Mouse (Mus musculus) ovary, postnatal 10 days (tissue): ENCODE results near the gene Gm27027.
A peak's percentile ranks its signal among the peaks of the same experiment; 100 is the strongest.

ENCODE experiments used
- DNase-seq: peaks from one replicate; pipeline ENCODE4 v3.0.0; 2022; ENCODE audit warnings: low spot score

Gene Gm27027

DNA sequence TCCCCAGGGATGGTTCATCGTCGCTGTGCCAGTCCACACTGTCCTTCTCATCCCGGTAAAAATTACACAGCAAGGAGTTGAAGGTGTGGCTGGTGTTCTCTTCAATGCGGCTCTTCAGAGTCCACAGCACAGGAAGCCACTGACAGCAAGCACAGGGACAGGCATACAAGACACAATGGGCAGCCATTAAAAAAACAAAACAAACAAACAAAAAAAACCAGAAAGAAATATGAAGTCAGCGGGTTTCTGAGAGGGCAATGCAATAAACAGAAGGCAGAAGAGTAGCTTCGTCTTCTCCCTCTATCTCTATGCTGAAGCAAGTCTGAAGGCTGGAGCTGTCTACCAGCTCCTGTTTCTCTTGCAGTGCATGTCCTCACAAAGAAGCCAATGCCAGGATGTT lies at the start of gene Gm27027:
Gm27027 (minus strand) TSS at position 101 of the 400 bp plus-strand sequence.
- DNase-seq = no peak

DNA sequence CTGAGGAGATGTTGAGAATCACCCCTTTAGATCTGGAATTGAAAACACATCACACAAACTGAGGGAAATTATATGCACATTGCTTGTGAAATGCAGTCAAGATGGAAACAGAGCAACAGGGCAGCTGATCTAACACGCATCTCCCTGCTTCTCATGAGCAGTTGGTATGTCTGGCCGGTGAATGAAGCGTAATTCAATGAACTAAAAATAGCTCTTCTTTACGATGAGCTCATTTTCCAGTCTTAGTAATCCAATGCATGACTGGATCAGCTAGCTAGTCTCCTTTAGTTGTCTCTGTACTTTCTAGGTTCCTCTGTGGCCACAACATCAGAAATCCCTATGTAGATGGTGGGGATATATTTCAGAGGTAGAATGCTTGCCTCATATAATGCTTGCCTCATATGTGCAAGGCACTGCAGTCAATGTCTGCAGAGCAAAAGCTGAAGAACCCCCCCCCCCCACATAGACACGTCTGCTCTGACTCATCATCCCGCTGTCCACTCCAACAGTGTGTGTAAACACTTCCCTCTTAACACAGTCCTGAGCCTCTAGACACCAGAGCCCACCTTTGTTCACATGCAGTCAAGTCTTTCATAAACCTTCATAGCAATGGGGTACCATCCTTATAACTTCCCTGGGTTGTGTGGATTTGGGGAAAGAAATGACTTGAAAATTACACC lies 49.4 kb upstream of the Gm27027 start:
- DNase-seq = no peak

DNA sequence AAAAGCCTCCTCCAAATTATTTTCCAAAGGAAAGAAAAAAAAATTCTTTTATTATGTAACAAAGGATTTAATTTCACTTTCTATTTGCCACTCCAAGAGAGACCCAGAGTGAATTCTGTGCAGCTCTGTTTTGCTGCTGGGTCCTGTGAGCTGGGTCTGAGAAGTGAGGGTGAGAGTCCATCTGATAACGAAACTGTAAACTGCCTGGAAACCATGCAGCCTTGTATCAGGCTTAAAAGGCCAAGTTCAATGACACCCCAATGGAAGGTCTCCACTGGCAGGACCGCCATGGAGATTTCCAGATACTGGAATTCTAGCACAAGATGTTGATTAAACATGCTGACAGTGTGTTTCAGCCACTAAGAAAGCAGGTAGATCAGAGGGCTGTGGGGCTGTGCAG lies 48.0 kb upstream of the Gm27027 start:
- DNase-seq = no peak

DNA sequence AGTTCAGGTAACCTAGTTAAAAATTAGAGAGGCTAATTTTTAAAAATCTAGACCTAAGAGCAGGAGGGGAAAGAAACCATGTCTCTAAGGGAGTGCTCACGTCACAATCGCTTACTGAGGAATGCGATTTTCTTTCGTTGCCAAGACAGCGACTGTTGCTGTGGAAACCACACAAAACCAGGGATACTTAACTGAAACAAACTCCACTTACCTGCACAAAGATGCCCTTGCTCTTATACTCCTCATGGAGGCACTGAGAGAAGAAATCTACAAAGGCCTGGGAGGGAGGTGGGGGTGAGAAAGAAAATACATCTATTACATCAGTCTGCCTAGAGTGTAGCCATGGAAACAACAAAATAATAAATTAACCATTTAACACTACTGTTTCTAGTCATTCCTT lies 47.5 kb upstream of the Gm27027 start:
- no peak for DNase-seq

DNA sequence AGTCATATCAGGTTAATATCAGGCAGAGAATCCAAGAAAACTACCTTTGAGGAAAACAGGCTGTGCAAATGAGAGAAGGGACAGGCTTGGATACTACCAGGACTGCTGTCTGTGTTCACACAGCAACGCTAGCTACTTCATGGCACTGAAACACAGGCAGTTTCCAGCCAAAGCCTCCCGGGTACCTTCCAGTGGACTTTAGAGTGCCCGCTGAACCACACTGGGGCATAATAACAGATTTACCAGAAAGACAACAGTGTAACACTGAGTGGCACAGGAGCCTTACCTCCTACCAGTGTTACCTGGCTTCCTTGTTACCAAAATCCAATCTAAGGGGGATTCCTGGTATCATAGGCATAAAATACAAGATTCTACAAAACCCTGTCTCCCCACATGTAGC lies 46.3 kb upstream of the Gm27027 start:
- DNase-seq = no peak

DNA sequence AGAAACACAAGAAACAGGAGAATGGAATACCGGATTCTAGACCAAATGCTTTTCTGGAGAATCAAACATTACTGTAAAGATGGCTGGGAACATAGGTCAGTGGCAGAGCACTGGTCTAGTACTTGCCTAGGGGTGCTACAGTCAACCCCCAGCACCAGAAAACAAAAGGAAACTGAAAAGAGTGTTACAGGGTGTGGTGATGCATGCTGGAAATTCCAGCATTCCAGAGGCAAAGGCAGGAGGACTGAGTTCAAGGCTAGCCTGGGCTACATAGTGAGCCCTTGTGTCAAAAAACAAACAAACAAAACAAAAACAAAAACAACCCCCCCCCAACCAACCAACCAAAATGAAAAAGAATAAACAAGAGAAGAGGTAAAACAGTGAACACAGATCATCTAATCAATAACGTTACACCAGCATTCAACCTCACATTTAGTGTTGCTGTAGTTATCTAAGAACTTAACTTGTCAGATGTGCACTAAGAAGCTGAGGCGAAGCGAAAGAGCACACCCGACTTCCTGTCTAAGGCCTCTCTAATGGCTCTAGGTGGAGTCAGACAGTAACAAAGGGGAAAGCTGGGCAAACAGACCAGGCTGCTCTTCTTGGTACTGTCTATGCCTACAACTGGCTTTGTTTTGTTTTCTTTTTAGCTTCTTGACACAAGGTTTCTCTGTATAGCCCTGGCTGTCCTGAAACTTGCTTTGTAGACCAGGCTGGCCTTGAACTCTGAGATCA lies 44.4 kb upstream of the Gm27027 start:
- no peak for DNase-seq

DNA sequence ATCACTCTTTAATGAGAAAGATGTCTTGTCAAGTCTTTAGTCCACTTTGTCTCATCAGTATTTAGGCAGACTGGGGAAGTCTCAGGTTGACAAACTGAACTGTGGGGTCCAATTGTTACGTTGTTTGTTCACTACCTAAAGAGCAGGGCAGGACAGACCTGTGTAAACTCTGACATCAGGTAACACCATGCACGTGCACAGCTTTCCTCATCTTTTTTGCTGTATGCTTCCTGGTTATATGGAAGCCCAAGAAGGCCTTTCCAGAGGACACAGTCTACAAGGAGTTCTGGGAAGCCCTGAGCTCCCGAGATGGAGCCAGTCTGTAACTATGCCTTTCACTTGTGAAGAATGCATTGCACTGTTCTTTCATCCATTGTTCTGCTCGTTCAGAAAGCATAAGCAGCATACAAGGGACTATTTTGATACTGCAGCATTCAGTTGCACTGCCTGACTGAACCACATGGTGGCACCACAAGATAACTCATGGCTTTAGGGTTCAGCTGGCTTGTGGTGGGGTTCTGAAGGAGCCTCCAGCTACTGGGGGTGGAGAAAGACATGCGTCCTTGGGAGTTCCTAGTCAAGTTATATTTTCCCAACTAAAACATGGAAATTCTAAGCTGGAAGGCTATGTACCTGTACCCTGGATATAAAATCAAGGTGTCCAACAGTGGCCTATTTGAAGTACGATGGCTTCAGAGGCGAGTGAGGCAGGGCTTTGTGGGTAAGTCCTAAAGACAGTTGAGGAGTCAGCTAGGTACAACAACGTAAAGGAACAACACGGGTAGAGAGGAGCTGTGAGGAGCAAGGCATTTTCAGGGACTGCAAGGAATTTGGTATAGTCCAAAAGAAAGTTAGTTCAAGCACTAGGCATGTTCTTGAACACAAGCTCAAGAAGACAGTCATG lies 39.5 kb upstream of the Gm27027 start:
- peak; percentile 35 for DNase-seq

DNA sequence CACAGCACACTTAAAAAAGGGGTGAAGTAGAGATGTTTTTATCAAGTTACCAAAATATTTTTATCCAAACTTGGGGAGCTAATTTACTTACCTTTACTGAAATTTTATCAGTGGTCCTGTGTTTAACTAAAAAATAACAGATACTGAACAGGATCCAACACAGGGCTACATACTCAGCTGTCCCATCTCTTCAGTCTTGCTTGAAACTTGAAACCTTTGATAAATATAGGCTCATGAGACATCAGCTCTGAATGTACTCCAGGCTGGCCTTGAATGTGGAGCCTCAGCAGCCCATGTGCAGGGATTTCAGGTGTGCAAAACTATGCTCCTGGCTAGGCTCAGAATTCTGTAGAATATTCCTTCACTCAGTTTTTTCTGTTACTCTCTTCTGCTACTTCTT lies 34.4 kb upstream of the Gm27027 start:
- DNase-seq = no peak

DNA sequence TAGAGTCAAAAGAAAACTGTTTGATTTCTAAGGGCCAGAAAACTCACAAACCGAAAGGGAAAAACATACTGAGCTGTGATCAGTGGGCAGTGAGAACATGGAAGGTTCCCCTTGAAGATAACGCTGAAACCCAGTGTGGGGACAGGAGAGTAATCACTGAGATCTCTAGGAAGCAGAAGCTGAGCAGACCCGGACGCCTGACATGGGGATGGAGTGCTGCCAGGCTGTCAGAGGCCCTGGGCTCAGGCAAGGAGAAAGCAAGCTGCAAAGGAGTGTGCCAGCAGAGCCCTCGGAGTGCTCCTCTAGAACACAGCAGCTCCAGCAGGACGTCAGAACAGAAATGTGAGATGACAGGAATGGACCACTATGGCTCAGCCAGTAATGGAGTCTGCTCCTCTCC lies 28.5 kb upstream of the Gm27027 start:
- no peak for DNase-seq

DNA sequence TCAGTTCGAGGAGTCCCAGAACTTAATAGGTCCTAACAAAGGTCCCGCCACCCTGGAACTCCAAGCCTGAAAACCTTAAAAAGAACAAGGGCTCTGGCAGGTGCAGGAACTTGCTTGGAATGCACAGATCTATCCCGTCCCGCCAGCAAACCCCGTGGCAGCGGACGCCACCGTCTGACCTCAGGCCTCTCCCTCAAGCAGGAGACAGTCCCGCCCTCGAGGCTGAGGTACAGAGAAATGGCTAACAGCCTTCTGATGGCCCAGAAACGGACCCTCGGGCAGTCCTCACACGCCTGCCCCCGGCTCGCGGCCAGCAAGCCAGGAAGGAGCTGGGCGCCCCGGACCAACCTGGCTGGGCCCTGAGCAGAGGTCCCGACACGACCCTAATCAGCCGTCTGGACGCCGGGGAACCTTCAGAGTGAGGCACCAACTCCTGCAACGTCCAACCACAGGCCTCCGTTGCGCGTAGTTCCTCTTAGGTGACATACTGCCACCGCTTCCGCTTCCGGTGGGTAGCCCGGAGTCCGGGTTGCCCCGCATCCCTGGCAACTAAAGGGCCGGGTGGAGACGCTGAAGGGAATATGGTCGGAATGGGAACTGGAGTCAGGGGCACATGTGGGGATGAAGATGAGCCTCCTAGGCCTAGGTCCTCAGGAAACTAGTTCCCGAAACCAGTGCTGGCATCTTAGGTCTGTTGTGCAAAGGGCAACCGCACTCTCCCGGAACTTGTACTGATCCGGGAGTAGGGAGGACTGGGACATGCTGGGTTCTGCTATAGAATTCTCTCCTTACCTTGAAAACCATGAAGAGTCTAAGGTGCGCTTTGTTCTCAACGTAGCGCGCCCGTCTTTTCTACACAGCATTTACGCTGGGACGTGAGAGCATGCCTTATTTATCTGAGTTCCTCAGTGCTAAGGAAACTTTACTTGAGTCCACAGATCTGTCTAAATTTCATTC lies 14.5 kb upstream of the Gm27027 start, which contains the start of gene Alkbh3:
Alkbh3 (minus strand) TSS at position 473 of the 957 bp plus-strand sequence.
- peak; percentile 95 for DNase-seq

DNA sequence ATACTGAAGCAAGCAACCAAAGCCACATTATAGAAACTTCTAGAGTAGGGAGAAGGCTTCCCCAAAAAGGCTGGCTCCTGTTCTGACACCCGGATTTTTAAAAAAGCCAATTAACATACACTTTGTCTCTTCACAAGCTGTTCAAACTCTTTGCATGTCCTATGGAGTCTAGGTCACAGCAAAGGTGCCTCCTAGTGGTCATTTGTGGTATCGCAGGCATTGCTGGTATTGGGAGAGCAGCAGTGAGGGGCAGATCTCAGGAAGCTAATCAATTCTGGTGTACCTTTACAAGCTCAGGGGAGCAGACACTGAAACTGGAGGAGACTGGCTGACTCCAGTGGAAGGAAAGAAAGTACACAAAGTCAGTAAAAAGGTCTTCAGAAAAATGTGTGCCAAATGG lies 6.2 kb upstream of the Gm27027 start:
- DNase-seq = peak; percentile 90

DNA sequence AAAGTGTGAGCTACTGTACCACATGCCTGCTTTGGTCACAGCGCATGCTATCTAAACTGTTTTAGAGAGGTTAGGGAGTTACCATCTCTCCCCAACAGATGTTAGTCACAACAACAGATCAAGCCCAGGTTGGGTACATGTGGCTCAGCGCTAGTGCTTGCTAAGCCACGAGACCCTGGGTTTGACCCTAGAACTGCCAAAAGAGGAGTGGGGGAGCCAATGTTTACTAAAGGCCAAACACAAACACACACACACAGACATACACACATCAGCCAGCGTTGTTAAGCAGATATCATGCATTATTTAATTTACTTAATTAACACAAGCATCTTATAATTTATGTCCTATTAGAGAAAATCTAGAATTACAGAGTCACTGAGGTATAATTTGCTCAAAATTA lies 5.8 kb upstream of the Gm27027 start:
- no peak for DNase-seq

DNA sequence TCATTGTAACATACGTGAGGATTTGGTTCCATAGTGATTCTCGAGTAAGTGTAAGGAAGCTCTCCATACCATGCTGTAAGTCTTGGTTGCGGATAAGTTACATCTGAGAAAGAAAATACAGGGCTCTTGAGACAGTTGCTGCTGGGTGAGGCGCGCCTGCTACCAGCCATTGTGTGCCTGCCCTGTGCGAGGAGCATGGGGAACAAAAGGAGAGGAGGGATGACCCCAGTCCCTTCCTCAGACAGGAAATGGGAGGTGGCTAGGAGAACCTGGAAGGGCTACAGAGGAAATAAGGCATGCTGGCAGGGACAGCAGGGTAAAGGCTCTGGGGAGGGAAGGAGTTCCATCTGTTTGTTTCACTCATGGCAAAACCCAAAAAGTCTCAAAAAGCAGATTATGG lies 5.3 kb upstream of the Gm27027 start:
- DNase-seq = no peak

DNA sequence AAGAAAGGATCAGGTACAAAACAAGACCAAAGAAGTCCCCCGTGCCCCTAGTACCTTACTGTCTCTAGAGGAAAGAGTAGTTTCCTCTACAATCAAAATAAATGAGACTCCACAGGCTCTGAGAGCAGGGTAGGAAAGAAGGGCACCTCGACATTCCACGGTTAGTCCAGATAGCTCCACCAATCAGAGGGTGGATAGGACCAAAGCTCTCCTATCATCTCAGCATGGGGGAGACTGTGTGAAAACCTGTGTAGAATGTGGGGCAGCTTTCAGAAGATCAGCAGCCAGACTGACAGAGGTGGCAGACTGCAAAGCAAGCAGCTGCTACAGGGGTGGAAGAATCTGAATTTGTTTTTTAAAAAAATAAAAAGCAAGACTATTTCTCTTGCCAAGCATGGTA lies 3.3 kb downstream of the Gm27027 start:
- no peak for DNase-seq

DNA sequence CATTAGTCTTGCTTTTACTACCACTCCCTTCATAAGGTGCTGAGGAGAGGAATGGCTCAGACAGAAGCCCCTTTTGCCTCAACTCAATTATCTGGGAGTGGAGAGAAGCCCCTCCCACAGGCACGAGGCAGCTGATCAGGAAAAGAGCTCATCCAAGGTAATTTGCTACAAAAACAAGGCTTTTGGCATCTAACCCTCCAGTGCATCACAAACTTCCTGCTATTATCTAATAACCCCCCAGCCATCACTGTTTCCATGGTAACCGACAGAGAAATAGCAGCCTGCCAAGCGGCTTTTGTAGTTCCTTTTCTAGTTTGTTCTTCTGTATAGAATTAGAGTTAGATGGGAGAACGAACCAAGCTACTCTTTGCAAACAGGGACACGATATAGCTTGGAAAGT lies 3.9 kb downstream of the Gm27027 start:
- no peak for DNase-seq

DNA sequence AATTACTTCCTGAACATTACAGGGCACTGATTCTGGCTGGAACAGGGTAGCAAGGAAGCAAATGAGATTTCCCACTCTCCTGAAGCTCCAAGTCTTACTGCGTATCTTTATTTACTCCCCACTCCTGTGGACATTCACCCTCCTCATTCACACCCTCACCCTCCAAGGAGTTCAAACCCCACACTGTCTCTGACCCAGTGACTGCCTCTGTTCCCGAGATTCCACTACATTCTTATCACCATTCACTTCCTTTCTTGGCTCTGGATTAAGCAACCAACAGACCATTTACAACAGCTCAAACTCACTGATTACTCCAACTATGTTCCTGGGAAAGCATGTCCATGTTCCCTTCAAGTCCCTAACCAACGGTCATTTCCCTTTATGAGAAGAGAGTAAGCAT lies 4.8 kb downstream of the Gm27027 start:
- no peak for DNase-seq

DNA sequence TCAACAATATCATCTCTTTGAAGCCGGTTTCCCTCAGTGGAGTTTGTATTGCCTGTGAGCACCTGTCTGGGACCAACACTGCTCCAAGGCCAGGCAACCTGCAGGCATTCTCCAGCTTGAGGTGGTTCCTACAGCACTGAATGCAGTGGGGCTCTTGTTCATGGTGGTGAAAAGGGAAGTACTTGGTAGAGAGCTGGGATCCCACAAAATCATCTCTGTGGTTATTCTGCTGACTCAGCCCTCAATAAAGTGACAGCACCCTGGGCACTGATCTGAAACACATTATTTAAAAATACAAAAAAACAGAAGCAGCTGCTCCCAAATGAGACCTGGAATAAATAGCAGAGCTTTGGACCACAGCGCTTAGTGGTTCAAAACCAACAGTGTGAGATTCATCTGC lies 7.7 kb downstream of the Gm27027 start:
- no peak for DNase-seq

DNA sequence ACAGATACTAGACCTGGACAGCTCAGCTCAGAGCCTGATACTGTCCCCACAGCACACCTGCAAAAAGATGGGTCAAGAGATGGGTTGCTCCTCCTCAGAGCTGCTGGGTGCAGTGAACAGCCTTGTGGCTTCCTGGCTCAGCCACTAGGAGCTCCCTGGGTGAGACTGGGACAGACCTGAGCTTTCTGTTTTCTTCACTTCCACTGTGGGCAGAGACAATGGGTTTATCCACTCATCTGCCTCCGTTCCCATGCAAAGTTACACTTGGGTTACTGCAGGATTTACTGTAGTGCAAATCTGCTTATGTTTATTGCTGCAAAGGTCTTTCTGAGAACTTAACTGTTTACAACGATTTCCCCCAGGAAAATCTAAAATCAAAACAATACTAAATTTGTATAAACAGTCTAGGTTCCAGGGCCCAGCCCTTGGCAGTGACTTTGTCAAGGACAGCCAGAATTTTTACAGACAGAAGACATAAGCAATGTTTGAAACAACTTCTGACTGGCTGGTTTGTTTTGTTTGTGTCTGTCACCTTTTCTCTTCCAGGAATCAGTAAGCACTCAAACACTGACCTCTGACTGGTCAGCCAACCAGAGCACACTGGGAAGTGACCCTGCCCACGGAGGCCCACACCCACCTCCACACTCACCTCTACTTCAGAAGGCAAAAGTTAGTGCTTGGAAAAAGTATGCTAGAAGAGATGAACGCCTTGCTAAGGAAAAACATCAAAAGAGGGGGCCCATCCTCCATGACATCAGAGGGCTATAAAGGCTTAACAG lies 13.5 kb downstream of the Gm27027 start:
- no peak for DNase-seq

DNA sequence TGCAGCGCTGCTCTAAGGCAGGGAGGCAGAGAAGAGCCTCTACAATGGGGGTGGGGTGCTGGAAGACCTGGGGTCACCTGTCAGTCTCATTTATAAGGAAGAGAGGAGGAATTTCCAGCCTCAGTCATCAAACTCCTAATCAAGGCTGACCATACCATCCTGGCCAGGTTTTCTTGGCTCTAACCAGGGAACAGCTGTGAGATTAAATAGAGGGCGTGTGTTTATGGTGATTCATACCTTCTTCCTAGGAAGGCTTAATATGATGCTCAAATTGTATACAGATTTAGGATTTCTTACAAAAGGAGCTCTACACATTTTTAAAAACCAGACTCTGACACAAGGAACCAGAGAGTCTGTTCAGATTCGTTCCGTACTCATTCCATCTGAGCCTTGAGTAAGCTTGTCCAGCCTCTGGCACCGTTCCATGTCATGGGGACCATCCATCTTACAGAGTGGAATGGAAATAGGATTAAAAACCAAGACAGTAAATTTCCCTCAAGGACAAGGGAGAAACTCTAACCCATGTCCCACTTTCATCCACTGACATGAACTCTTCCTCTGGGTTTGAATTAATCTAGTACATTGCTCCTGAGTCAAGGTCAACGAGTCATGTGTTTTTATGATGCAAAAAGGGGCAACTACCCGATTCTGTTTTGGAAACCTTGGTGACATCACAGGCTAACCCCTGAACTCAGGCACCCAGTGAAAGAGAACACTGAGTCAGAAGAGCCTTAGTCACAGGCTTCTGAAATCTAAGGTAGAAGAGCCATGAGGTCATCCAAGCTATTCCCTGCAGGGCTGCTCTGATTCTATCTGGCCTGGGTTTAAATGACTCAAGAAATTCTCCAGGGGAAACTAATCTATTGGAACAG lies 16.7 kb downstream of the Gm27027 start:
- no peak for DNase-seq
